Mouse (Mus musculus) heart, postnatal 4 days (tissue): ENCODE measurements around the gene Nhsl2. TPM values are rescaled to one million over a fixed set of nuclear protein-coding genes. Genes with fewer than 3 reads are reported as not detected.

ENCODE experiments used
- DNase-seq: peaks from one replicate; pipeline ENCODE4 v3.0.0; 2021
- total RNA-seq, 2 experiments: library from RNA; stranded (reverse); gene quantifications; 2 replicates each; pipeline ENCODE4 v1.2.3; 2021

Nhsl2 gene
- total RNA-seq, 2 experiments from 2014 or later: 7.8 to 8.4 TPM

- DNase-seq: no peak
Measured at GRCm38 (mm10) chrX:101902597-101902996, 53.4 kb downstream of the Nhsl2 start.

- no peak for DNase-seq
Measured at GRCm38 (mm10) chrX:101907301-101907700, 58.1 kb downstream of the Nhsl2 start.

GRCm38 (mm10) chrX:101929131-101929530 is 79.9 kb downstream of the Nhsl2 start:
- DNase-seq: no peak

- no peak for DNase-seq
Measured at GRCm38 (mm10) chrX:101930301-101930700, 81.1 kb downstream of the Nhsl2 start.

GRCm38 (mm10) chrX:101931016-101931415 is 81.8 kb downstream of the Nhsl2 start:
- no peak for DNase-seq

GRCm38 (mm10) chrX:101932244-101932643 is 83.1 kb downstream of the Nhsl2 start:
- peak; percentile 69 for DNase-seq

GRCm38 (mm10) chrX:101933346-101933745 is 84.2 kb downstream of the Nhsl2 start:
- no peak for DNase-seq

- DNase-seq: no peak
Measured at GRCm38 (mm10) chrX:101935291-101935840, 86.2 kb downstream of the Nhsl2 start.

- no peak for DNase-seq
Measured at GRCm38 (mm10) chrX:101939486-101939885, 90.3 kb downstream of the Nhsl2 start.

- peak; percentile 81 for DNase-seq
Measured at GRCm38 (mm10) chrX:101942461-101942896, 93.3 kb downstream of the Nhsl2 start.

GRCm38 (mm10) chrX:101943743-101944142 is 94.6 kb downstream of the Nhsl2 start:
- DNase-seq: no peak

- DNase-seq: no peak
Measured at GRCm38 (mm10) chrX:101944761-101945330, 95.7 kb downstream of the Nhsl2 start.

- no peak for DNase-seq
Measured at GRCm38 (mm10) chrX:101952436-101952835, 103.3 kb downstream of the Nhsl2 start.

GRCm38 (mm10) chrX:101953256-101953655 is 104.1 kb downstream of the Nhsl2 start:
- DNase-seq: no peak

- peak; percentile 94 for DNase-seq
Measured at GRCm38 (mm10) chrX:101953787-101954491, 104.8 kb downstream of the Nhsl2 start.

GRCm38 (mm10) chrX:101954492-101954851 is 105.3 kb downstream of the Nhsl2 start:
- DNase-seq: no peak

GRCm38 (mm10) chrX:101961848-101962247 is 112.7 kb downstream of the Nhsl2 start:
- DNase-seq: no peak

- no peak for DNase-seq
Measured at GRCm38 (mm10) chrX:101963711-101964110, 114.5 kb downstream of the Nhsl2 start.

GRCm38 (mm10) chrX:101973028-101973427 is 123.8 kb downstream of the Nhsl2 start:
- DNase-seq: no peak

- no peak for DNase-seq
Measured at GRCm38 (mm10) chrX:101976931-101977330, 127.7 kb downstream of the Nhsl2 start.

- no peak for DNase-seq
Measured at GRCm38 (mm10) chrX:101978861-101979260, 129.7 kb downstream of the Nhsl2 start.

GRCm38 (mm10) chrX:101979267-101979666 is 130.1 kb downstream of the Nhsl2 start:
- DNase-seq: peak; percentile 26

GRCm38 (mm10) chrX:101980586-101980985 is 131.4 kb downstream of the Nhsl2 start:
- no peak for DNase-seq

GRCm38 (mm10) chrX:101981450-101981849 is 132.3 kb downstream of the Nhsl2 start:
- peak; percentile 40 for DNase-seq
